Mouse (Mus musculus) thymus, adult 2 months (tissue): ENCODE measurements at regions not wholly inside any gene's neighbourhood (a gene's known extent, or its start where the extent isn't known, plus 50 kb on each side); places are given as distances from the start of the nearest gene placed in this dataset.

Experiments
- CTCF ChIP-seq: fragments of 200-500 bp; IDR thresholded peaks from 2 replicates; pipeline ENCODE4 v1.5.1; 2012; ENCODE audit warnings: mild to moderate bottlenecking, control low read depth, low read length, moderate library complexity, borderline replicate concordance; ENCODE audit not compliant: control insufficient read depth, poor library complexity, insufficient read depth; ENCODE audit errors: extremely low read depth
- POLR2A ChIP-seq: fragments of 200-500 bp; IDR thresholded peaks from 2 replicates; pipeline ENCODE4 v1.6.1; 2012; ENCODE audit warnings: mild to moderate bottlenecking, low read length, control low read depth, moderate library complexity; ENCODE audit not compliant: control insufficient read depth, poor library complexity, insufficient read depth; ENCODE audit errors: extremely low read depth

GRCm38 (mm10) chr11:6773364-6773763 is 64.1 kb downstream of the Gm11983 start:
- no peak for TF ChIP-seq CTCF
- no peak for TF ChIP-seq POLR2A
